Mouse (Mus musculus) hindbrain, embryonic 14.5 days (tissue): ENCODE data around the gene Pafah1b3. TPM values are rescaled to one million over a fixed set of nuclear protein-coding genes. Genes with fewer than 3 reads are reported as not detected.
"Not testable (repeated sequence)": the region's sequence is repeated elsewhere in the genome, so short reads cannot be mapped to it uniquely, and the experiment has no call there.

Source experiments
- ATAC-seq: fragments of 200-750 bp; cut with Nextera tagmentation; 2 replicates; pipeline ENCODE4 v1.8.0; 2017; ENCODE audit warnings: moderate number of reproducible peaks, mild to moderate bottlenecking, moderate TSS enrichment, moderate library complexity; ENCODE audit not compliant: low FRiP score
- DNase-seq: peaks from one replicate; pipeline ENCODE4 v3.0.0-alpha.2; 2015; ENCODE audit warnings: low spot score
- H3K27ac ChIP-seq: fragments of 300-500 bp; sonication (generic); 2 replicates; pipeline ENCODE4 v1.5.1; 2014; ENCODE audit warnings: mild to moderate bottlenecking, moderate library complexity
- H3K27me3 ChIP-seq: fragments of 300-500 bp; sonication (generic); 2 replicates; pipeline ENCODE4 v1.6.1; 2014; ENCODE audit warnings: mild to moderate bottlenecking, low read length, mixed read lengths; ENCODE audit not compliant: control insufficient read depth, insufficient read depth
- H3K36me3 ChIP-seq: fragments of 300-500 bp; sonication (generic); replicated peaks from 2 replicates; pipeline ENCODE4 v1.6.1; 2014; ENCODE audit not compliant: control insufficient read depth, insufficient read depth
- H3K4me1 ChIP-seq: fragments of 300-500 bp; sonication (generic); replicated peaks from 2 replicates; pipeline ENCODE4 v1.6.1; 2014; ENCODE audit warnings: antibody characterized with exemption, low read length, mixed read lengths; ENCODE audit not compliant: control insufficient read depth, insufficient read depth
- H3K4me2 ChIP-seq: fragments of 300-500 bp; sonication (generic); replicated peaks from 2 replicates; pipeline ENCODE4 v1.6.1; 2014; ENCODE audit warnings: mild to moderate bottlenecking, moderate library complexity
- H3K4me3 ChIP-seq: fragments of 300-500 bp; sonication (generic); replicated peaks from 2 replicates; pipeline ENCODE4 v1.5.1; 2014; ENCODE audit warnings: mild to moderate bottlenecking, low read length
- H3K9ac ChIP-seq: fragments of 300-500 bp; sonication (generic); 2 replicates; pipeline ENCODE4 v1.6.1; 2014
- H3K9me3 ChIP-seq: fragments of 300-500 bp; sonication (generic); 2 replicates; pipeline ENCODE4 v1.6.1; 2016; ENCODE audit warnings: low read length; ENCODE audit not compliant: control insufficient read depth
- WGBS: fragments of 180-500 bp; shearing (Covaris S2); extraction: QIAGEN DNeasy Blood & Tissue Kit; methylation state at CpG from one replicate; pipeline ENCODE4 v1.1.7; 2014; 5-methylcytosine and 5-hydroxymethylcytosine counted together
- polyA plus RNA-seq: library from polyadenylated mRNA; unstranded; fragments of >200 nt; fragmentation: Nextera tagmentation; extraction: Ambion mirVana; gene quantifications from 2 replicates; pipeline ENCODE4 v1.2.1, GENCODE M21; 2014

Gene Pafah1b3
- polyA plus RNA-seq, 1 experiment from 2014 or later, result 576 TPM

GRCm38 (mm10) chr7:25267751-25268463 lies 29.9 kb downstream of the Pafah1b3 start:
- WGBS, result under 1% methylated on average over 33 of the region's 33 CpGs
- Histone ChIP-seq H3K27ac (peak overlapping the region; percentile 92), H3K36me3 (peaks cover 18% of the 10 kb centered on the region), H3K9ac (peak overlapping the region; percentile 70), H3K4me1 (peaks cover 15% of the 10 kb centered on the region), H3K4me2 (peak overlapping the region; percentile 89), H3K9me3 (no peaks in the 10 kb centered on the region), H3K27me3 (no peaks in the 10 kb centered on the region), H3K4me3 (peak overlapping the region; percentile 52)
- DNase-seq (peak; percentile 99), ATAC-seq (peak; percentile 95)

GRCm38 (mm10) chr7:25267301-25267750 lies 30.5 kb downstream of the Pafah1b3 start, which contains the start of gene Cic:
Cic (plus strand) TSS chr7:25267704.
- peak; percentile 99 for DNase-seq
- Histone ChIP-seq H3K4me3 (peak within 1 kb of the TSS; percentile 52), H3K36me3 (peaks cover 12% of the 10 kb centered on the region), H3K27me3 (no peaks in the 10 kb centered on the region), H3K27ac (peak within 1 kb of the TSS; percentile 92), H3K9me3 (no peaks in the 10 kb centered on the region), H3K9ac (peak within 1 kb of the TSS; percentile 70), H3K4me1 (peaks cover 15% of the 10 kb centered on the region), H3K4me2 (peak within 1 kb of the TSS; percentile 89)
- under 1% methylated on average over 29 of the region's 29 CpGs for WGBS
- peak; percentile 89 for ATAC-seq

GRCm38 (mm10) chr7:25266180-25266962 lies 31.4 kb downstream of the Pafah1b3 start:
- DNase-seq, result no peak

GRCm38 (mm10) chr7:25265743-25266142 lies 32.0 kb downstream of the Pafah1b3 start:
- DNase-seq, H3K9me3 ChIP-seq, H3K4me3 ChIP-seq, H3K27ac ChIP-seq, H3K36me3 ChIP-seq, H3K9ac ChIP-seq, H3K27me3 ChIP-seq, ATAC-seq, H3K4me2 ChIP-seq: not testable (repeated sequence)
- peaks cover 15% of the 10 kb centered on the region for H3K4me1 ChIP-seq
- 94% methylated on average over 5 of the region's 5 CpGs for WGBS

More at GRCm38 (mm10) chr7:25266180-25266962, 31.4 kb downstream of the Pafah1b3 start:
- Histone ChIP-seq H3K9me3 (no peaks in the 10 kb centered on the region), H3K36me3 (peaks cover 2% of the 10 kb centered on the region), H3K27me3 (no peaks in the 10 kb centered on the region), H3K4me3 (no peak overlapping the region), H3K27ac (no peak overlapping the region), H3K4me1 (peaks cover 15% of the 10 kb centered on the region), H3K4me2 (peak overlapping the region; percentile 54; the same call in 1 of the 2 replicates), H3K9ac (0 out of 2 replicates have a peak overlapping the region, but pooled peaks have one; percentile 58)
- 89% methylated on average over 8 of the region's 8 CpGs for WGBS
- ATAC-seq, result no peak

GRCm38 (mm10) chr7:25263968-25264870 lies 33.6 kb downstream of the Pafah1b3 start:
- H3K4me2 ChIP-seq, result no peak overlapping the region
- 23% methylated on average over 17 of the region's 17 CpGs for WGBS
- H3K9me3 ChIP-seq, result no peaks in the 10 kb centered on the region
- H3K27me3 ChIP-seq, result no peaks in the 10 kb centered on the region
- DNase-seq (no peak), ATAC-seq (no peak)
- H3K27ac ChIP-seq, result no peak overlapping the region
- H3K9ac ChIP-seq, result no peak overlapping the region; the same call in 1 of the 2 replicates
- H3K4me3 ChIP-seq, result no peak overlapping the region
- H3K4me1 ChIP-seq, result peaks cover 5% of the 10 kb centered on the region
- H3K36me3 ChIP-seq, result no peaks in the 10 kb centered on the region

- WGBS, result 54% methylated on average over 1 of the region's 1 CpGs
- no peaks in the 10 kb centered on the region for H3K36me3 ChIP-seq
- no peak overlapping the region for H3K4me3 ChIP-seq
- H3K4me1 ChIP-seq, result no peaks in the 10 kb centered on the region
- H3K27me3 ChIP-seq, result no peaks in the 10 kb centered on the region
- no peaks in the 10 kb centered on the region for H3K9me3 ChIP-seq
- H3K4me2 ChIP-seq, result no peak overlapping the region
- DNase-seq (no peak), ATAC-seq (no peak)
- no peak overlapping the region for H3K9ac ChIP-seq
- H3K27ac ChIP-seq, result no peak overlapping the region
These were observed 35.9 kb downstream of the Pafah1b3 start for GRCm38 (mm10) chr7:25261896-25262295.

- peak overlapping the region; percentile 100 for H3K4me2 ChIP-seq
- 11% methylated on average over 8 of the region's 8 CpGs for WGBS
- H3K4me3 ChIP-seq, result peak overlapping the region; percentile 76
- DNase-seq, result no peak
- H3K4me1 ChIP-seq, result peaks cover 27% of the 10 kb centered on the region
- H3K9ac ChIP-seq, result peak overlapping the region; percentile 41
- H3K9me3 ChIP-seq, result no peaks in the 10 kb centered on the region
- H3K27me3 ChIP-seq, result no peaks in the 10 kb centered on the region
- H3K27ac ChIP-seq, result peak overlapping the region; percentile 69
- no peaks in the 10 kb centered on the region for H3K36me3 ChIP-seq
- ATAC-seq, result no peak
These were observed 46.0 kb downstream of the Pafah1b3 start for GRCm38 (mm10) chr7:25251822-25252221.

- DNase-seq, result no peak
- peak overlapping the region; percentile 76 for H3K4me3 ChIP-seq
- no peaks in the 10 kb centered on the region for H3K27me3 ChIP-seq
- H3K27ac ChIP-seq, result peak overlapping the region; percentile 69
- H3K36me3 ChIP-seq, result no peaks in the 10 kb centered on the region
- peak overlapping the region; percentile 100 for H3K4me2 ChIP-seq
- H3K9me3 ChIP-seq, result no peaks in the 10 kb centered on the region
- peaks cover 33% of the 10 kb centered on the region for H3K4me1 ChIP-seq
- peak overlapping the region; percentile 41 for H3K9ac ChIP-seq
- 2% methylated on average over 22 of the region's 22 CpGs for WGBS
- peak; percentile 15; the same call in 1 of the 2 replicates for ATAC-seq
These were observed 46.6 kb downstream of the Pafah1b3 start for GRCm38 (mm10) chr7:25251071-25251791.
